Mouse (Mus musculus) NIH3T3 (cell line): ENCODE data around the gene Acap3.

Source experiments
- DNase-seq: peaks from one replicate; pipeline ENCODE4 v3.0.0-alpha.2; 2012; ENCODE audit warnings: low read depth

Acap3 gene

DNA sequence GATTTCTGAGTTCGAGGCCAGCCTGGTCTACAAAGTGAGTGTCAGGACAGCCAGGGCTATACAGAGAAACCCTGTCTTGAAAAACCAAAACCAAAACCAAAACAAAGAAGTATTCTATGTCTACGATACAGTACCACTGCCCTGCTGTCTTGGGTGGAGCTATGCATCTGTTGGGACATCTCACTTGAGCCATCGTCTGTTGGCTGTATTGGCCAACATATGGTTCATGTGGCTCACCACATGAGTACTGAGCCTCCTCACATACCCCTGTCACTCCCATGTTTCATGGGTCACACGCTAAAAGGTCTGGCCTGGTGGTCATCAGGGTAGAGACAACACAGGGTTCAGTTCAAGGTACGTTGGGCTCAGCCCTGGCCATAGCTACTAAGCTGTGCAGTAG, 5.3 kb upstream of the Acap3 start:
- DNase-seq = no peak

DNA sequence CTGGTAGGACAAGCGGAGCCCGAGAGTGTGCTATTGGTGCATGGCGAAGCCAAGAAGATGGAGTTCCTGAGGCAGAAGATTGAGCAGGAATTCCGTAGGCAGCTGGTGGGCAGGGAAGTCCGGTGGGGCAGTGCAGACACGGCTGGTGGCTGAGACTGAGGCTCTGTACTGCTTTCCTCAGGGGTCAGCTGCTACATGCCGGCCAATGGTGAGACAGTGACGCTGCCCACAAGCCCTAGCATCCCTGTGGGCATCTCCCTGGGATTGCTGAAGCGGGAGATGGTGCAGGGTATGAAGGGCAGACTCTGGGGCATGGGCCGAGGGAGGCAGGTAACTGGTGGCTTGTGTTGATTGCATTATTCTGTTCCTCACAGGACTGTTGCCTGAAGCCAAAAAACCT, 3.9 kb upstream of the Acap3 start:
- DNase-seq = no peak

DNA sequence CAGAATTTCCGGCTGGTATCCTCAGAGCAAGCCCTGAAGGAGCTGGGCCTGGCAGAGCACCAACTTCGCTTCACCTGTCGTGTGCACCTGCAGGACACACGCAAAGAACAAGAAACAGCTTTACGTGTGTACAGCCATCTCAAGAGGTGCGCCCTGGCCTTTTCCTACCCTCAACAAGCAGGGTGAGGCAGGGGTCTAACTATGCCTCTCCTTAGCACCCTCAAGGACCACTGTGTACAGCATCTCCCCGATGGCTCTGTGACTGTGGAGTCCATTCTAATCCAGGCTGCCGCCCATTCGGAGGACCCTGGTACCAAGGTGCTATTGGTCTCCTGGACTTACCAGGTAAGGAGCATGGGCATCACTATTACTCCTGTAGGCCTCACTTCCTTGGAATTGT, 3.4 kb upstream of the Acap3 start:
- DNase-seq = no peak

- DNase-seq = no peak
Observed at GRCm38 (mm10) chr4:155889316-155889715, 2.3 kb upstream of the Acap3 start.

GRCm38 (mm10) chr4:155891011-155891471, 581 bp upstream of the Acap3 start:
- no peak for DNase-seq

DNA sequence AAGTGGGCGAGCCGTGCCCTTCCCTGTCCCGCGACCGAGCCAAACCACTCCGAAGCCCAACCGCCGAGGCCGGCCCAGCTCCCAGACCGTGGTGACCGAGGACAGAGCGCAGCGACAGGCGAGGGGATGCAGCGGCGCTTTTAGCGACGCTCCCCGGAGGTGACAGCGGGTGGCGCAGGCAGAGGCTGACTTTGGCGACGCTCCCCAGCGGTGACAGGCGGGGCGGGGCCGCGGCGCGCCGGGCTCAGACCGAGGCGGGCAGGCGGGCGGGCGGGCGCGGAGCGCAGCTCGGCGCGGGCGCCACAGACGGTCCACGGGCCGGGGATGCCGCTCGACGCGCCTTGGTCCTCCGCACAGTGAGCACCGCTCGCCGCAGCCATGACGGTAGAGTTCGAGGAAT, 395 bp downstream of the Acap3 start:
- DNase-seq = peak; percentile 84

DNA sequence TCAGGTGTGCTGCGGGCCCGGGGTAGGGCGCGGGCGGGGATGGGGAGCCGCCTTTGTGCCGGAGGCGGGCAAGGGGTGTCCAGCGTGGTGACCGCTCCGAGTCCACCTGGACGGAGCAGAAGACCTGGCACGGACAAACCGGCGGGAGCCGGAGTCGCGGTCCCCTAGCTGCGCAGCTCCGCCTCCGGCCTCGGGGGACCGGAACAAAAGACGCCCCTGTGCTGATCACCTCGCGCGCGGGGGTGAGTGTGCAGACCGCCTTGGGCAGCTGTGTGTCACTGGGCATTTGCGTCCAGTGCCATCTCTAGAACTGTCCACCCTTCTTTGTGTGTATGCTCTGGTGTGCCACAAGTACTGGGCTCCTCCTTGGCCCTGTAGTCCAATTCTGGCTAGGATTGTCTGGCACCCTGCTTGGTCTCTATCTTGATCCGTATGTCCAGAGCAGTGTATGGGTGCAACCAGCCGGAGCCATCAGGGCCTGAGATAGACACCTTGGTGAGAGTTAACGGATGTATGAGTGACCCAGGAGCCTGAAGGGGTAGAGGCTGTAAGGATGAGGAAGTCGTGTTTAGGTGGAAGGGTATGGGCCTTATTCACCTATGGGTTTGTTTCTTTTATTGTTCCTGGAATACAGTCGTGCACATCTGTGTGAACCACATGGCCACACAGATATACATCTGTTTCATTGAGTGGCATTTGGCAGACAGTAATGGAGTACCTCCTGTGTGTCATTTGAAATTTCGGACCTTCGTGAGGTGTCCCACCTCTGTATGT, 1.0 kb downstream of the Acap3 start:
- DNase-seq = no peak

DNA sequence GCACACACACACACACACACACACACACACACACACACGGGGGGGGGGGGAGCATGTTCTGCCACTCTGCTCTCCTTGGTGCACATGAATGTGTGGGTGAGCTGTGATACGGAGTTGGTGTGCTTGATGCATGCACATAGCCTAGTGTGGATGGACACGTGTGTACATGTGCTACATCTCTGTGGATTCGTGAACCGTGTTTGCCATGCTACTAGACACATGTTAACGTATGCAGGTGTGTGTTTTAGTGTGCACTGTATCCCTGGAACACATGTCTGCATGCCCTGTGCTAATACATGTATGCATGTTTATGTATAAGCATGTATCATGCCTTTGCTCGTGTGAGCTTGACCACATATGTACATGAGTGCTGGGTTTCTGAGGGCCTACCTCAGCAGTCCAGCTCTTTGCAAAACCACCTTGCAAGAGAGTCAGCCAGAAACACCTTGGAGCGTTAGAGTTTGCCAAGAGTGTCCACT, 1.6 kb downstream of the Acap3 start:
- DNase-seq = no peak

GRCm38 (mm10) chr4:155894311-155894881, 2.8 kb downstream of the Acap3 start:
- DNase-seq = peak; percentile 87

GRCm38 (mm10) chr4:155895216-155895615, 3.6 kb downstream of the Acap3 start:
- DNase-seq = peak; percentile 48

GRCm38 (mm10) chr4:155895826-155896225, 4.2 kb downstream of the Acap3 start:
- no peak for DNase-seq

DNA sequence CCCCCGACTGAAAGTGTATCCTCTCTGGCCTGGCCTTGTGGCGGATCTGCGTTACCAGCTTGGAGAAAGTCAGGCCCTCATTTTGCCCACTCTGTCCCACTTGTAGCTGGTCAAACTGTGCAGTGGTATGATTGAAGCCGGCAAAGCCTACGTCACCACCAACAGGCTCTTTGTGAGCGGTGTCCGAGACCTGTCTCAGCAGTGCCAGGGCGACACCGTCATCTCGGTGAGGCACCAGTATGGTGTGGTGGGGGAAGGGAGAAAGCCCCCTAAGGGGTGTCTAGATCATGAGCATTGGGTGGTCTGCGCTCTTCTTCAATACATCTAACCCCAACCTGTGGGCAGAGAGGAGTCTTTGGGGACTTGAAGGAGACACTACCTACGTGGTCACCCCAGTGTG, 4.8 kb downstream of the Acap3 start:
- DNase-seq = no peak

DNA sequence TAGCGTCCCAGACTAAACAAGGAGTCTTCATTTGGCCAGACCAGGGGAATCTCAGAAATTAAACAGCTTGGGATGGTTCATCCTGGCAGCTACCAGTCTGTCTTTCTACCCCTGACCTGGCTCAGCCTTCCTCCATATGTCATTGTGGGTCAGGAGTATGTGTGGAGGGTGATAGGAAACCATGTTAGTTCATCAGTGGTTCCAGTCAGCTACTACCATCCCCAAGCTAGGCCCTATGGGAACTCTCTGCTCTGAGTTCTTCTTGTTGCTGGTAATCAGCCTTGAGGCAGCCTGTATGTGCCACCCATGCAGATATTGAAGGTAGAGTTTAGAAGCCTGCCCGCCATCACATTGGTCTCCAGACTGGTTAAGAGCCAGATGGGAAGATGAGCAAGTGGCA, 6.7 kb downstream of the Acap3 start:
- no peak for DNase-seq

- no peak for DNase-seq
Observed at GRCm38 (mm10) chr4:155899355-155899754, 7.7 kb downstream of the Acap3 start.

DNA sequence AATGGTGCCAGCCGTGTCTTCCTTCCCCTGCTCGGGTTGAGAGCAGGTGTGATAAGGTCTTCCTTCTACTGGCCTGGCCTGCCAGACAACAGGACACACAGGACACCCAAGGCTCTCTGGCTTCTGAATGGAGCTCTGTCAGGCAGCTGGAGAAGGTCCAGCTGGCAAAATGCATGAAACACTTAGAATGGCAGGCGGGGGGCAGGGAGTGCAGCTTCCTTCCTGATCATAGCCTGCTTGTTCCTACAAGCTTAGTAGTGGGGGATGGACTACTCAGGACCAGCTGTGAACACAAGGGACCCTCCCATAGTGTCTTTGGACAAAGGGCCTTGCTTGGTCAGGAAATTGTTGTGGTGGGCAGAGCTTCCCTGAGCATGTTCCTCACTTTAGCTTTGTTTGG, 9.6 kb downstream of the Acap3 start:
- no peak for DNase-seq

DNA sequence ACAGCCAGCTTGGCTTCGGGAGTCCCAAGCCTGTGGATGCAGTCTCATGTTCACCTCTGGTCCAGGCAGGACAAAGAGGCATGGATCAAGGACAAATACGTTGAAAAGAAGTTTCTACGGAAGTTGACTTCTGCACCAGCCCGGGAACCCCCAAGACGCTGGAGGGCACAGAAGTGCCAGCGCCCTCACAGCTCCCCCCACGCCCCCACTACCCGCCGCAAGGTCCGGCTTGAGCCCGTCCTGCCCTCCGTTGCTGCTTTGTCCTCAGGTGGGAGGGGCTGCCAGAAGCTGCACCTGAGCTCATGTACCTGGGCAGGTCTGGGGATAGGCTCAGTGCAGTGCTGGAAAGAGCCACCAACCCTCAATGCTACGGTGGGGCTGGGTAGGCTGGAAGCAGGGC, 11.6 kb downstream of the Acap3 start:
- DNase-seq = no peak

- DNase-seq = peak; percentile 60
Observed at GRCm38 (mm10) chr4:155904318-155905102, 12.9 kb downstream of the Acap3 start.

- DNase-seq = no peak
Observed at GRCm38 (mm10) chr4:155905634-155906033, 14.0 kb downstream of the Acap3 start.

- DNase-seq = no peak
Observed at GRCm38 (mm10) chr4:155906125-155906524, 14.5 kb downstream of the Acap3 start.

DNA sequence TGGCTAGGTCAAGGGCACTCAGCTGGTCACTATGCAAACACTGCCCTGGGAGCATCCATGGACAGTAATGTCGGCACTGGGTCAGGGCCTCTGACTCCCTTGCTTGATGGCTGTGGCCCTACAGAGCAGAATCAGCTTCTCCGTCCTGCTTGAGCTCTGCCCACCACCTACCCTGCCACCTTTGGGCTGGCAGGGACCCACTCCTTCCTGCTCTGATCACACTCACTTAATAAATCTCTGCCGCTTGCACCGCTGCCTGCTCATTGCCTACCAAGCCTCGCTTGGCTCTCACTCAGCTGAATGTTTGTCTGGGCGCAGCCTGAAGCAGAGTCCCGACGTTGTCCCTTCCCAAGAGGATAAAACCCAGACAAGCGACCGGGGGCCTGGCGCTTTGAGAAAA, 15.4 kb downstream of the Acap3 start:
- no peak for DNase-seq

DNA sequence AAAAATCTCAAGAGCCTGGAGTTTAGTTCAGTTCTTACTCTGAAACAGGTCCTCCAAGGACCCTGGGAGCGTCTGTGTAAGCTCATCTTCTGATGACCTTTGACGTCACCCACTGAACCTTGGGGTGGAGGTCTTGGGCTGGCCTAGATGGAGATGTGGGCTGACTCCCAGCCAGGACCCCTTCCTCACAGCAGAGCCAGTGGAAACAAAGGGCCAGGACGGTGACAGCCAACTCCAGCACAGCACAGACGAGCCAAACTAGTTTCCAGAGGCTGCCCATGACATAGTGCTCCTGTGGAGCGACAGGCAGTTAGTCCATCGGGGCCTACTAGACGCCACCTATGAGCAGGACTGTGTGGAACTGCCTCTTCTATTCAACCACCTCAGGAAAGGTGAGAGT, 16.7 kb downstream of the Acap3 start:
- DNase-seq = no peak

- DNase-seq = no peak
Observed at GRCm38 (mm10) chr4:155908751-155909150, 17.1 kb downstream of the Acap3 start.

DNA sequence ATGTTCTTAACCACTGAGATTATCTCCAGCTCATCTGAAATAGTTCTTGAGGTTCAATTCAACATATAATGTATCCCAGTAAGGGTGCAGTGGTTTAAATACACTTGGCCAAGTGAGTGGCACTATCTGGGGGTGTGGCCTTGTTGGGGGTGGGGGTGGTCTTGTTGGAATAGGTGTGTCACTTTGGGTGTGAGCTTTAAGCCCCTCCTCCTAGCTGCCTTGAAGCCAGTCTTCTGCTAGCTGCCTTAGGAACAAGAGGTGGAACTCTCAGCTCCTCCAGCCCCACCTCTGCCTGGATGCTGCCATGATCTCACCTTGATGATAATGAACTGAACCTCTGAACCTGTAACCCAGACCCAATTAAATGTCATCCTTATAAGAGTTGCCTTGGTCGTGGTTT, 40.4 kb downstream of the Acap3 start:
- no peak for DNase-seq
